Mouse (Mus musculus) gastrocnemius, postnatal 4 days (tissue): ENCODE data around the gene Nnat. TPM values are rescaled to one million over a fixed set of nuclear protein-coding genes. Genes with fewer than 3 reads are reported as not detected.

Experiments used
- DNase-seq, 2 experiments: peaks; one replicate each; pipeline ENCODE4 v3.0.0; 2021 to 2022; ENCODE audit warnings: low spot score in 2 of 2, mixed read lengths in 2 of 2
- microRNA-seq: library from miRNA; unstranded; fragments of <30 nt; microRNA quantifications from one replicate; pipeline ENCODE4 v1.2.0, GENCODE M21; 2021
- total RNA-seq, 2 experiments: library from RNA; stranded (reverse); gene quantifications; 2 replicates each; pipeline ENCODE4 v1.2.3; 2021

Gene Nnat
- total RNA-seq, 2 experiments from 2014 or later: 20.2 to 41.1 TPM

DNA sequence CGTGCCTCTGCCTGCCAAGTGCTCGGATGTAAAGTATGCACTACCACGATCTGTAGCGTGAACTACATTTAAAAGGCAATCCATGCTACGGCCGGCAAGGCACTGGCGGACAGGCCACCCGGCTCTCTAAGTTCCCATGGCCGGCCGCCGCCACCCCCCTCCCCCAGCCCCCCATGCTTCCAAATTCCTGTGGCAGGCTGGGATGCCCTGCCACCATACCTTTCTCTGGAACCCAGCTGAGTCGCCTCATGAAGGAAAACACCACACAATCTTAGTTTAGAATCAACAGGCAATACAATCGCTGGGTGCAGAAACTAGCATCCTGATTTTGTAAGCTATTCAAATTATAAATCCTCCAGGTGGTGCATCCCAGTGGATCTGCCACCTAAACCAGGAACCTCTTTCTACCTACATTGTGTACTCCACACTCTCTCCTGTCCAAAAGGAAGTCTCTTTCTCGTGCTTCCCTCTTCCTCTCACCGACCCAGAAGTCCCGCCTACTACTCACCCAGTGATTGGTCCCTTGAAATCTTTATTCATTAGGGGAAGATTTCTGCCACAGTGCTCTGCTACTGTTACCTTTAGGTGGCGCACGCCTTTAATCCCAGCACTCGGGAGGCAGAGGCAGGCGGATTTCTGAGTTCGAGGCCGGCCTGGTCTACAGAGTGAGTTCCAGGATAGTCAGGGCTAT lies 37.1 kb downstream of the Nnat start:
- DNase-seq: no peak

DNA sequence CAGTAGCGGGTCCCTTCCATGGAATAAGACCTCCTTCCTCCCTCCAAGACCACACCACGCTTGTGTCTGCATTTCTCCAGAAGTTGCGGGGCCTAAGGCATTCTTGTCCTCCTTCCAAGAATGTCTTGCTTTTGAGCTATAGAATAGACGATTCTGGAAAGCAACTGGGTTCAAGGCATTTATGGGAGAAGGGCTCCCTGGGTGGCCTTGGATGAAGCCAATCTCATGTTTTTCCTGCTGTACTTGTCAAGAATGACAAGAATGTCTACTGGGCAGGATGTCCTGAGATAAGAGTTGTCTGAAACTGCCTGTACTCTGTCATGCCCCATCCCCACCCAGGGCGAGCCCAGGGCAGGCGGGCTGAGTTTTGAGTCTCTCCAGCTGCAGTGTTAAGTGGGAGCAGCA lies 41.6 kb downstream of the Nnat start:
- DNase-seq: no peak

DNA sequence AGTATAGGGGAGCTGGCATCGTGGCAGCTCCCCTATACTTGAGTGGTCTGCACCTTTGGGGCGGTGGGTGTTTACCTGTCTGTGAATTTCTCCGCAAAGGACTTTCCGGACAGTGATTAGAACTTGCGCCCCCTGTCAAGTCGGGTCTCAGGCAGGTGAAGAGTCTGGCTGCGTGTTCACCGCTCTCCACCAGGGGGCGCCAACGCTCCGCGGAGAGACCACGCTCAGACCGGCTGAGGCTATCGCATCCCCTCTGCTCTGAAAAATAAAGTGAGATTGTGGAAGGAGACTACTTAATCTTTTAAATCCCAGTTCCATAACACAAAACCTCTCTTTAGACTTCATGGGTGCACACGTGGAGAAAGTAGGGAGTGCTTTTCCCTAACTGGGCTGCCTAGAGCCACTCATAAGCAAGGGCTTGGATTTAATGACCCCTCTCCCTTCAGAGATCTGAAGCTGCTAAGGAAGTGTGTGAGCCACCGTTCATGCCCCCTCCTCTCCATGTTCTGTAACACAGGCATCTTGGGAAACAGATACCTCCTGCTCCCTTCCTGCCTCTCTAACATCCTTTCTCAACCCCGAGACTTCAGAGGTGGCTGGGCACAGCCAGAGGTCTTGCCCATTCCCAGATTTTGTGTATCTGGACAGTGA lies 45.3 kb downstream of the Nnat start:
- peak; percentile 73 to 78 for DNase-seq

DNA sequence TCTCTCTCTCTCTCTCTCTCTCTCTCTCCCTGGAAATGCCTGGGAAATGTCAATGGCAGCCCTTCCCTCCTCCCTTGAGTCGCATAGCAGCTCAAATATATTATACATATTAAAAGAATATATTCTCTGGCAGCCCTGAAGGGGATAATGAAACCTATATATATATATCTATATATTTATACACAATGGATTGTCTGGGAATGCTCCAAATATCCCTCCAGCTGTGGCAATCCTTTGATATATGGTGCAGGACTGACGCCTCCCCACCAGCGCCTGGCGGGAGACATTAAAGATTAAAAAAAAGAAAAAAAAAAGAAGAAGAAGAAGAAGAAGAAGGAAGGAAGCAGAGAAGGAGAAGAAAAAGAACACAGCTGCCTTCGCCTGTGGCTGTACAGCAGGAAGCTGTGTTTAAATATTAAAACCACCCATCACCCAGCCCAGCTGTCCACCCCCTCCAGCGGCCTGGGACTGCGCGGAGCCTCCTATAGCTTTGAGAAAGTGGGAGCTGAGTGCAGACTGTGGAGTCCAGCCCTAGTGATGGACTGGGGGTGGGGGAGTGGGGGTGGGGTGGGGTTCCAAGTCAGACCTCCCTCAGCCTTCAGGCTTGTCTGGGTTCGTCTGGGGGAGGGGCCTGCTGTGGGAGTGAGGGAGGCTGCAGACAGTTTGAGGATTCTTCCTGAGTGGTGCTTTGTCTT lies 47.8 kb downstream of the Nnat start:
- DNase-seq: no peak

DNA sequence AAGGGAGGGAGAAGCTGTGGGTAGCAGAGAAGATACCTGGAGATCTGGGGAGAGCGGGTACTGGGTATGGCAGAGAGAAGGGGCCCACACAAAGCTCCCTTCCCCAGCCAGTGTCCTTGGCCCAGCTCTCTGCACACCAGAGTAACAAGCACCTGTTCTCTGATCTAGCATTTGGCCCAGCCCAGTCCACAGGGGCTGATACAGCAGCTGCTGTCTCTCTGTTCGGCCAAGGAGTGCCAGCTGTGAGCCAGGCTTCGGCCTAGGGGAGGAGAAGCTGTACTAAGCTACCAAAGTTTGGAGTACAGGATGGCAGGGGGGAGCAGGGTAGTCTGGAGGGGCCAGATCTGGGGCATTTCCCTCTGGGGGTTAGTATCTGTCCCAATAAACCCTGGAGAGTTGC lies 51.9 kb downstream of the Nnat start:
- DNase-seq: peak in 1 of 2 experiments; percentile 33

Small RNAs within 50 kb of the gene (microRNA-seq; reads per million reads assigned to microRNA genes)
- not detected for gene Gm23134

Other genes starting within 250 kb of the Nnat start
- not detected for gene Ghrh, start 212.6 kb upstream of the Nnat start, total RNA-seq
- gene Manbal, start 192.5 kb upstream of the Nnat start, total RNA-seq: 10 to 100 TPM; 32.4 to 32.9 TPM
- 10 to 100 TPM; 13.3 to 13.6 TPM for gene Src, start 141.6 kb upstream of the Nnat start, total RNA-seq
- 10 to 100 TPM; 41.0 to 43.3 TPM for gene Blcap, start 11.2 kb downstream of the Nnat start, total RNA-seq
- 10 to 100 TPM; 19.8 to 20.3 TPM for gene Ctnnbl1, start 177.3 kb downstream of the Nnat start, total RNA-seq